Mouse (Mus musculus): ENCODE measurements around the gene Zfp119b. TPM values are rescaled to one million over a fixed set of nuclear protein-coding genes. Genes with fewer than 3 reads are reported as not detected.

Zfp119b gene
- 3.9 TPM in 2 replicates for polyA plus RNA-seq (2016; fragmentation: Nextera tagmentation; extraction: Ambion mirVana)

DNA sequence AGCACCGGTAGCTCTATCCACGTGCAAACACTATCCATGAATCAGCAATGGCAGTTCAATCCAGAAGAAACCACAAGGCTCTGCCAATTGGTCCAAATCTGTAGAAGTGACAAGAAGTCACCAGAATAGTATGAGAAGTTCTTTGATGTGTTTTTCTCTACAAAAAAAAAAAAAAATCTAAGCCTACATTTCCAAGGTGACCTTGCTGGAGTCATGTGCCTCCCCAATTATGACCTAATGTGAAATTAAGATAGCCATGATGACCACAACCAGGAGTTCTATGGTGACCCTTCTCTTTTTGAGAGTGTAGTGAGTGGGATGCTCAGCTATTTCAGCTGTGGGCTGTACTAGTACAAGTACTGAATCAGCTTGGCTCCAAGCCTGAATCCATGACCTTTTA is at the start of gene Zfp119b:
Gene Zfp119b (minus strand): TSS at position 101 of the 400 bp plus-strand sequence.
- DNase-seq (ENCODE audit: low spot score), result no peak
- Histone ChIP-seq H3K27me3 (ENCODE audit: insufficient read depth, poor library complexity, severe bottlenecking) (peaks cover 22% of the 10 kb centered on the region), H3K4me1 (peaks cover 8% of the 10 kb centered on the region; the same call in 1 of the 2 replicates), H3K36me3 (no peaks in the 10 kb centered on the region), H3K4me3 (no peak within 1 kb of the TSS), H3K9me3 (no peaks in the 10 kb centered on the region), H3K27ac (no peak within 1 kb of the TSS)
- 87% methylated on average over 2 of the region's 2 CpGs for WGBS

DNA sequence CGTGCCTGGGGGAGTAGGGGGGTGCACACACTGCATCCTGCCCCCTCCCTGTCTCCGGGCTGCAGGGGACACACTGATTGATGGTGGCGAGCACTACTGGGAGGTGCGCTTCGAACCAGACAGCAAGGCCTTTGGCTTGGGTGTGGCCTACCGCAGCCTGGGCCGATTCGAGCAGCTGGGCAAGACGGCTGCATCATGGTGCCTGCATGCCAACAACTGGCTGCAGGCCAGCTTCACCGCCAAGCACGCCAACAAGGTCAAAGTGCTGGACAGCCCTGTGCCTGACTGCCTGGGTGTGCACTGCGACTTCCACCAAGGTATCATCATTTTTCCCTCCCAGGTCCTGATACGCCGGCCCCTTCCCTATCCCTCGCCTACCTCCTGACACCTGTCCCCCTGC is 46.7 kb upstream of the Zfp119b start:
- Histone ChIP-seq H3K4me3 (no peak overlapping the region), H3K27ac (no peak overlapping the region), H3K27me3 (ENCODE audit: insufficient read depth, poor library complexity, severe bottlenecking) (peaks cover 22% of the 10 kb centered on the region), H3K4me1 (peaks cover 10% of the 10 kb centered on the region), H3K36me3 (peaks cover 2% of the 10 kb centered on the region; the same call in 1 of the 2 replicates), H3K9me3 (no peaks in the 10 kb centered on the region)
- no peak for DNase-seq (ENCODE audit: low spot score)
- 80% methylated on average over 15 of the region's 15 CpGs for WGBS

DNA sequence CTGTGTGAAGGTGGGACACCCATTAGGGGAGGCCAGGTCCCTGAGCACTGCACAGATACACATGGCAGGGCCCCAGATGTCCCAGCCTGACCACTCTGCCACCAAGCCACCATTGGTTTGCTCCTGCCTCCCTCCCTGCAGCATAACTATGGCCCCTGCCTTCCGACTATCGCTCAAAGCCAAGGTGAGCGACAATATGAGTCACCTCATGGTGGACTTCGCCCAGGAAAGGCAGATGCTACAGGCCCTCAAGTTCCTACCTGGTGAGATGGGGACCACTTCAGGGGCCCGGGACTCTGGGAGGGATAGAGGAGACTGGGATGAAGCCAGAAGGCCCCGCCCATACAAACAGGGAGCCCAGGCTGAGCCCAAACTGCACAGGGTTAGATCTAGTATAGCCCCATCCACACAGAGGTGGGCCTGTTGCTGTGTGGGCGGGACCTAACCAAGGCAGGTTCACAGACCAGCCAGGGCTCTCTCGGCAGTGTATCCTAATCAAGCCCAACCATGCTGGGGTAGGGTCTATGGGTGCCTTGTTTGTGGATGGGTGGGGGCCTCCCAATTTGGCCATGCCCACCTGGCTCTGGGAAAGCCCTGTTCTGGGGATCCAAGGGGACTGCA is 41.1 kb upstream of the Zfp119b start:
- DNase-seq (ENCODE audit: low spot score), result no peak
- H3K36me3 ChIP-seq, result no peaks in the 10 kb centered on the region

DNA sequence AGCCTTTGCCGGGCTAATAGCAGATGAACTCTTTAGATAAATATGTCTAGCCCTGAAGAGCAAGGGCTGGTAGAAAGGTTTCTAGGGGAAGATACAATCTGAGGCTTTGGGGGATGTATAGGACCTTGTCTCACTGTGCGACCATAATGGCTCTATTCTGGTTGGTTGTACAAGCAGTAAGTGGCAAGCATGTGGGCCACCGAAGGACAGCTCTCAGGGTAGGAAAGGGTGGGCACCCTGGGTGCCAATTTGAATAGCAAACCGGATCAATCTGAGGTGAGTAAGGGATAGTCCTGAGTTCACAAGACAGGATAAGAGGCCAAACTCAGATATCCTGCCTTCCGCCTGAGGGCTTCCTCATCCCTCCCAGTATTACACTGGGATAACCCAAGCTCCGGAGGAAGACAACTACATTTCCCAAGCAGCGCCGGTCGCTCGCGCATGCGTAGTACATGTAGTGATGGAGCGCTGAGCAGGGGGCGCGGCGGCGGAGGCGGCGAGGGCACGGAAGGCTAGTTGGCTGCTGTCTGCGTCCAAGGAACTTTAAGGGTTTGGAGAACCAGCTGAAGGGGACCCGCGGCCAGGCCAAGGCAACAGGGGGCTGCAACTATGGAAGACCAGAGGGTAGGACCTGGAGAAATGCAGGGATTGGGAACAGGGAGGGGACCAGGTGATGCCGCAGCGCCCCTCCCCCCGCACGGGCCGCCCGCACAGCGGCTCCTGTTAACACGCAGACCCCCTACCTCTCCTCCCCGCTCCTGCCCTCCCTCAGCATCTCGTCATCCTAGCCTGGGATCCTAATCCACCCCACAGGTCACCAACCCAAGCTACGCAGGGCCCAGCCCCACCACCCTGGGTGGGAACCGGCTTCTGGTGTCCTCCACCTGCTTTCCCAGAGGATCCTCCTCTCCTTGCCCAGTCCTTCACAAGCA is 37.0 kb upstream of the Zfp119b start, which contains the start of gene Fsd1:
Gene Fsd1 (plus strand): TSS at position 480 of the 932 bp plus-strand sequence.
- Histone ChIP-seq H3K27ac (peak within 1 kb of the TSS; percentile 47; the same call in 1 of the 2 replicates), H3K4me1 (peaks cover 9% of the 10 kb centered on the region), H3K36me3 (no peaks in the 10 kb centered on the region), H3K9me3 (no peaks in the 10 kb centered on the region; the same call in 1 of the 2 replicates), H3K4me3 (peak within 1 kb of the TSS; percentile 60), H3K27me3 (ENCODE audit: insufficient read depth, poor library complexity, severe bottlenecking) (peaks cover 34% of the 10 kb centered on the region; the same call in 1 of the 2 replicates)
- 9% methylated on average over 35 of the region's 35 CpGs for WGBS
- no peak for DNase-seq (ENCODE audit: low spot score)

More for the DNA sequence above, 41.1 kb upstream of the Zfp119b start:
- Histone ChIP-seq H3K27ac (no peak overlapping the region), H3K9me3 (no peaks in the 10 kb centered on the region), H3K4me3 (no peak overlapping the region), H3K4me1 (peaks cover 9% of the 10 kb centered on the region), H3K27me3 (ENCODE audit: insufficient read depth, poor library complexity, severe bottlenecking) (peaks cover 30% of the 10 kb centered on the region; the same call in 1 of the 2 replicates)
- WGBS, result 70% methylated on average over 8 of the region's 8 CpGs

DNA sequence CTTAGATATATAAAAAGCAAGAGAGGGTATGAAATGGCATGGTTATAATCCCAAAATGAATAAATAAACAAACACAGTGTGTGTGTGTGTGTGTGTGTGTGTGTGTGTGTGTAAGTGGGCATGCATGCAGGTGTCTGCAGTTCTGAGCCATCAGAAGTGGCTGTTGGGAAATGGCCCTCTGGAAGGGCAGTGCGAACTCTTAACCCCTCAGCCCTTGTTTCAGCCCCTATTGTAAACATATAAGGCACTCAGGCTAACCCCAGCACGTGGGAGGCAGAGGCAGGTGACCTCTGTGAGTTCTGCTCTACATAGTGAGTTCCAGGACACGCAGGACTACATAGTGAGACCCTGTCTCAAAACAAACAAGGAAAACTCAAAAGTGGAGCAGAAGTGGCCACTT is 28.0 kb upstream of the Zfp119b start:
- Histone ChIP-seq H3K27me3 (ENCODE audit: insufficient read depth, poor library complexity, severe bottlenecking) (peaks cover 12% of the 10 kb centered on the region; the same call in 1 of the 2 replicates), H3K36me3 (no peaks in the 10 kb centered on the region), H3K4me3 (no peak overlapping the region), H3K4me1 (peaks cover 13% of the 10 kb centered on the region), H3K9me3 (no peaks in the 10 kb centered on the region), H3K27ac (no peak overlapping the region)
- WGBS, result 51% methylated on average over 3 of the region's 3 CpGs
- no peak for DNase-seq (ENCODE audit: low spot score)

DNA sequence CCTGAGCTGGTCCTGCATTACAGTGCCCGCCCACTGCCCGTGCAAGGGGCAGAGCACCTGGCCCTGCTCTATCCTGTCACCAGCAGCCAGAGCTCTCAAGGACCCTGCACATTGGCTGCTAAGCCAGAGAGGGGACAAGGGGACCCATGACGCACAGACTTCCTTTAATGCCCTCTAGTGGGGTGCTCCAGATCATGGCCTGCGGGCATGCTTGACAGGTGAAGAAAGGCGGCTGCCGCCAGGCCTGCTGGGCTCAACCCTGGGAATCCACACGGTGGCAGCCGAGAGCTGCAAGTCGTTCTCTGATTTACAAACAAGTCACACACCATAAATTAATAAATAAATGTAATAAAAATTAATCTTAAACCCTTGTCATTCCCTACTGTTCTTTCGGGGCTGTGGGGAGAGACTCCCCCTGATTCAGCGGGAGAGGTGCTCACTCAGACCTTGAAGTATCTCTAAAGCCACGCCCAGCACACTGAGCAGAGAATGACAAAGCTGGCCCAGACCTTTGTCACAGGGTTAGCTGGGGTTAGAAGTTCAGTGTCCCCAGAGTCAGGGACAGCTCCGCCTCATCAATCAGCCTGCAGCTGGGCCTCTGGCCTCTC is 27.1 kb upstream of the Zfp119b start:
- H3K4me1 ChIP-seq, result peaks cover 18% of the 10 kb centered on the region
- no peaks in the 10 kb centered on the region for H3K9me3 ChIP-seq
- no peaks in the 10 kb centered on the region for H3K36me3 ChIP-seq
- 17% methylated on average over 13 of the region's 13 CpGs for WGBS
- peaks cover 21% of the 10 kb centered on the region for H3K27me3 ChIP-seq (ENCODE audit: insufficient read depth, poor library complexity, severe bottlenecking)
- H3K27ac ChIP-seq, result no peak overlapping the region
- DNase-seq (ENCODE audit: low spot score), result peak; percentile 90
- H3K4me3 ChIP-seq, result no peak overlapping the region

DNA sequence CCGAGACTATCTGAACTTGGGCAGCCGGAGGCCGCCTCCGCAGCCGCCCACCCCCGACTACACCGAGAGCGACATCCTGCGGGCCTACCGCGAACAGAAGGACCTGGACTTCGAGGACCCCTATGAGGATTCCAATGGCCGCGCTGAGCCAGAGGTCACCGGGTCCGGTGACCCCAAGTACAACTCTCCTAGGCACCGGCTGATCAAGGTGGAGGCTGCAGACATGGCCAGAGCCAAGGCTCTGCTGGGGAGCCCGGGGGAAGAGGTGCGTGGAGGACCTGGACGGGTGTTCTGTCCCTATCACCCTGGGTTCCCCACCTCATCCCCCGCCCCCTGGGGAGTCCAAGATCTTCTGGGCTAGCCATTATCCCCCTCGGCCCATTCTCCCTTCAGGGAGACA is 22.2 kb upstream of the Zfp119b start:
- H3K27ac ChIP-seq, result peak overlapping the region; percentile 79; the same call in 1 of the 2 replicates
- no peak for DNase-seq (ENCODE audit: low spot score)
- H3K9me3 ChIP-seq, result no peaks in the 10 kb centered on the region
- peak overlapping the region; percentile 65 for H3K4me3 ChIP-seq
- H3K4me1 ChIP-seq, result peaks cover 51% of the 10 kb centered on the region
- H3K27me3 ChIP-seq (ENCODE audit: insufficient read depth, poor library complexity, severe bottlenecking), result peaks cover 29% of the 10 kb centered on the region
- peaks cover 14% of the 10 kb centered on the region for H3K36me3 ChIP-seq
- WGBS, result 32% methylated on average over 22 of the region's 22 CpGs

DNA sequence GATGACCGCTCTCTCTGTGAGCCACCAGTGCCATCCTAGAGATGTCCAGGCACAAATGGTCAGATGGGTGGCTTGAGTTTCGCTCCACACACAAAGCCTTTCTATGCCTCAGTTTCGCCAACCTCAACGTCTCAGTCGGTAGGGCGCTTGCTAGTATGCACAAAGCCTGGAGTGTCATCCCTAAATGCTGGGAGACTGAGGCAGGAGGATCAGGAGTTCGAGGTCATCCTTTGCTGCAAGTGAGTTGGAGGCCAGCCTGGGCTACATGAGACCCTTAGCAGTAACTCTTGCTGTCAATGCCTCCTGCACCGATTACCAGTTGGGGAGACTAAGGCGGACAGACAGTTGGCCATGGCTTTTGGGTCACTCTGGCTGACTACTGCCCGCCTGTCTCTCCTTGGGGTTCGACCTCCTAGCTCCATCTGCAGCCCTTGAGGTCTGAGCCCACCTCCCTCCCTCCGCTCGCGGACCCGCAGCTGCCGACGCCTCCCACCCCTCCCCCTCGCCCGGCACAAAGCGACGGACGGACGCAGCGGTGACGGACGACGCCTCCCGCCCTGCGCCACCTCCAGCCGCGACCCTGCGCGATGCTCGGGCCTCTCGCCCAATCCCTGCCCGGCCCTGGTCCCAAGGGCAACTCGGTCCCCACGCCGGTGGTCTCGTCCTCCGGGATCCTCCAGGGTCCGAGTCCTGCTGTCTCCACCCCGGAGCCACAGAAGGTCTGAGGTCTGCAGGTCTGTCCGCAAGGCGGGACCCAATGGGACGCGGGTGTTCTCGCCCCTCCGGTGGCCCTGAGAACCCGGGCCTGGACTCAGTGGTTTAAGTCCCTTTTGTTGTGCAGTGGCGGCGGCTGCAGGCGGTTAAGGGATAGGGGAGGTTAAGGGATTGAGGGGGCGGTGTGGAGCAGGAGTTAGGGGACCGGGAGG is 20.9 kb upstream of the Zfp119b start, which contains the start of gene Shd:
Gene Shd (plus strand): TSS at position 502 of the 926 bp plus-strand sequence.
- H3K4me3 ChIP-seq, result peak within 1 kb of the TSS; percentile 65
- peak; percentile 84 for DNase-seq (ENCODE audit: low spot score)
- WGBS, result 8% methylated on average over 54 of the region's 55 CpGs
- H3K27ac ChIP-seq, result peak within 1 kb of the TSS; percentile 79
- H3K27me3 ChIP-seq (ENCODE audit: insufficient read depth, poor library complexity, severe bottlenecking), result peaks cover 29% of the 10 kb centered on the region
- H3K4me1 ChIP-seq, result peaks cover 47% of the 10 kb centered on the region
- H3K9me3 ChIP-seq, result no peaks in the 10 kb centered on the region
- peaks cover 25% of the 10 kb centered on the region for H3K36me3 ChIP-seq

DNA sequence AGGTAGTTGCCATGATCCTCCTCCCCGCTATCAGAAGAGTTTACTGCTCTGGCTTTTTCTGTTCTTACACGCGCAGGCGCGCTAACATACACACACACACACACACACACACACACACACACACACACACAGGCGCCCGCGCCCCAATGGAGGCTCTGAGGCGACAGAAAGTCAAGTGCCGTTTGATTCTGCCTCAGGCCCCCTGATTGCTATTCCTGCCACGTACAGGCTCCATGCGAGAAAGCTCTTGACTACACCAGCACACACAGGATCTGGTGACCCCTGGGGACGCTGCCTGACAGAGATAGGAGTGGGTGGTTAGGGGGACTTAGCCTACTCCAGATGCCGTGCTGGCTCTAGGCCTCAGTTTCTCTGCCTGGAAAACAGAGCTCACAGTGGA is 20.3 kb upstream of the Zfp119b start:
- H3K27ac ChIP-seq, result 0 out of 2 replicates have a peak overlapping the region, but pooled peaks have one; percentile 79
- peak overlapping the region; percentile 65 for H3K4me3 ChIP-seq
- H3K9me3 ChIP-seq, result no peaks in the 10 kb centered on the region
- peaks cover 47% of the 10 kb centered on the region for H3K4me1 ChIP-seq
- DNase-seq (ENCODE audit: low spot score), result no peak
- WGBS, result 42% methylated on average over 14 of the region's 14 CpGs
- H3K27me3 ChIP-seq (ENCODE audit: insufficient read depth, poor library complexity, severe bottlenecking), result peaks cover 29% of the 10 kb centered on the region
- H3K36me3 ChIP-seq, result peaks cover 32% of the 10 kb centered on the region

DNA sequence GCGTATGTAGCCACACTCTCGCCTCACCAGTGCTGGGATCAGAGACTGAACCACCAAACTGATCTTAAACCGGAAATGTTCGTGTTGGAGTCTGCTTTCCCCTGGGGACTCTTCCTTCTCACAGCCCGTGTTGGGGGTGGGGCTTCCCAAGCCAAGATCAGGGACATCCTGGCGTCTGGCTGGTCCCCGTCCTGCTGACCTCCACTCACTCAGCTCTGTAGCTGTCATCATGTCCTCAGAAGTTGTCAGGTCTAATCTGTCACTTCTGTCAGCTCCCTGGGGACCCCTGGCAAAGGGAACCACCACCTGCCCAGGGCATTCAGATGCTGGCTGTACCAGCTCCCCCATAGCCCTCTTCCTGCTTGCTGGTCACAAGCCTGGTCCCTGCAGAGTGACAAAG is 18.9 kb upstream of the Zfp119b start:
- Histone ChIP-seq H3K27ac (peak overlapping the region; percentile 42; the same call in 1 of the 2 replicates), H3K36me3 (peaks cover 44% of the 10 kb centered on the region), H3K27me3 (ENCODE audit: insufficient read depth, poor library complexity, severe bottlenecking) (peaks cover 29% of the 10 kb centered on the region), H3K4me1 (peaks cover 47% of the 10 kb centered on the region), H3K4me3 (no peak overlapping the region), H3K9me3 (no peaks in the 10 kb centered on the region)
- 25% methylated on average over 7 of the region's 7 CpGs for WGBS
- DNase-seq (ENCODE audit: low spot score), result no peak

DNA sequence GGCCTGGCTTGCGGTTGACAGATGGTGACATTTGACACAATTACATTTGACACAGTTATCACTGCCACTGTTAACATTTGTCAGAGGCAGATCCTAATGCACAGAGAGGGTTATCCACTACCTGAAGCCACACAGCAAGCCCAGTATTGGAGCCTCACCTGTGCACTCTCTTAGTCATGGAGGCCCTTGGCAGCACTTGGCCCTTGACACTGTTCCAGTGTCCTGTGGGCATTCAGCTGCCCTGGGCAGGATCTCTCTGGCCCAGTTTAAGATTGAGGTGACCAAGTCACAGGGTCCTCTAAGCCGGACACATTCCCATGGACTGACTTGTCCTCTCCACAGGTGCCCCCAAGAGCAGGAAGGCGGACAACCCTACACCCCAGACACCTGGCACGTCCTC is 17.9 kb upstream of the Zfp119b start:
- Histone ChIP-seq H3K36me3 (peaks cover 51% of the 10 kb centered on the region), H3K27ac (no peak overlapping the region), H3K4me3 (no peak overlapping the region), H3K9me3 (no peaks in the 10 kb centered on the region), H3K27me3 (ENCODE audit: insufficient read depth, poor library complexity, severe bottlenecking) (peaks cover 20% of the 10 kb centered on the region), H3K4me1 (peaks cover 47% of the 10 kb centered on the region)
- DNase-seq (ENCODE audit: low spot score), result no peak
- 96% methylated on average over 4 of the region's 4 CpGs for WGBS

DNA sequence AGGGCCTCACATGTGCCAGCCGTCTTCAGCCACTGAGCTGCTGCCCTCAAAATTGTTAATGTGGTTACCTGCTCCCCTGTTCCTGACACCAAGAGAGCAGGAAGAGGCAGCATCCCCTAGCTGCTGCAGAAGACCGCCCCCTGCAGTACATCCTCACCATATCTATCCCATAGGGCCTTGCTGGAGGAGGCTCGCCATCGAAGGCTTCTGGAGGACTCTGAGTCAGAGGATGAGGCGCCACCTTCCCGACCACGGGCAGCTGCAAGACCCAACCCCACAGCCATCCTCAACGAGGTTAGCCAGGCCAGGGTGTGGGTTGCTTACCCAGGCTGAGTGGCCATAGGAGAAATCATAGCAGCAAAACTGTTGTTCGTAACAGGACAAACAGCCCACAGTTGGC is 15.7 kb upstream of the Zfp119b start:
- DNase-seq (ENCODE audit: low spot score), result no peak
- Histone ChIP-seq H3K9me3 (no peaks in the 10 kb centered on the region), H3K27ac (no peak overlapping the region), H3K4me1 (peaks cover 30% of the 10 kb centered on the region), H3K27me3 (ENCODE audit: insufficient read depth, poor library complexity, severe bottlenecking) (peaks cover 4% of the 10 kb centered on the region; the same call in 1 of the 2 replicates), H3K36me3 (peaks cover 66% of the 10 kb centered on the region), H3K4me3 (no peak overlapping the region)
- 82% methylated on average over 9 of the region's 9 CpGs for WGBS
